Mouse (Mus musculus) CH12.LX (cell line): ENCODE measurements at regions not wholly inside any gene's neighbourhood (a gene's known extent, or its start where the extent isn't known, plus 50 kb on each side); places are given as distances from the start of the nearest gene placed in this dataset.

Experiments used
- DNase-seq: peaks from one replicate; pipeline ENCODE4 v3.0.0-alpha.2; 2013; ENCODE audit errors: extremely low read depth
- H3K27ac ChIP-seq: 2 replicates; pipeline ENCODE4 v1.5.1; 2012; ENCODE audit warnings: low read depth, mild to moderate bottlenecking, control low read depth, moderate library complexity; ENCODE audit not compliant: insufficient read depth
- H3K27me3 ChIP-seq: replicated peaks from 2 replicates; pipeline ENCODE3; 2012; ENCODE audit warnings: inconsistent platforms
- H3K36me3 ChIP-seq, 2 experiments: replicated peaks in 1 of 2; 2 replicates each; pipeline versions ENCODE3 to v1.6.1; 2012; ENCODE audit warnings: inconsistent platforms in 1 of 2, low read length in 1 of 2, mild to moderate bottlenecking in 1 of 2, mixed read lengths in 1 of 2, moderate library complexity in 1 of 2; ENCODE audit not compliant: control insufficient read depth in 1 of 2, insufficient read depth in 1 of 2
- H3K4me1 ChIP-seq, 2 experiments: 2 replicates each; pipeline ENCODE4 v1.6.1; 2012; ENCODE audit warnings: inconsistent platforms in 1 of 2, moderate library complexity in 1 of 2; ENCODE audit not compliant: insufficient read depth in 2 of 2, control insufficient read depth in 1 of 2
- H3K4me2 ChIP-seq: 2 replicates; pipeline ENCODE4 v1.6.1; 2012; ENCODE audit warnings: low read depth, mild to moderate bottlenecking, control low read depth; ENCODE audit not compliant: poor library complexity, insufficient read depth, severe bottlenecking
- H3K4me3 ChIP-seq, 3 experiments: fragments of 150-350 bp in 1 of 3; sonication (generic) in 1 of 3; replicated peaks in 1 of 3; 2 replicates each; pipeline versions ENCODE3 to v1.5.1; 2011 to 2012; ENCODE audit warnings: low read depth in 2 of 3, low read length in 2 of 3, mild to moderate bottlenecking in 2 of 3, moderate library complexity in 2 of 3, control low read depth in 1 of 3, improper control_type of control experiment in 1 of 3, inconsistent platforms in 1 of 3, mixed read lengths in 1 of 3; ENCODE audit not compliant: poor library complexity in 1 of 3
- H3K79me2 ChIP-seq: replicated peaks from 2 replicates; pipeline ENCODE4 v1.6.1; 2012; ENCODE audit warnings: mild to moderate bottlenecking, moderate library complexity; ENCODE audit not compliant: control insufficient read depth, poor library complexity, insufficient read depth, severe bottlenecking; ENCODE audit errors: extremely low read depth
- H3K9ac ChIP-seq: 2 replicates; pipeline ENCODE4 v1.6.1; 2012; ENCODE audit warnings: low read depth, mild to moderate bottlenecking, control low read depth, moderate library complexity; ENCODE audit not compliant: insufficient read depth
- H3K9me3 ChIP-seq: replicated peaks from 2 replicates; pipeline ENCODE3; 2012; ENCODE audit warnings: low read length, inconsistent platforms, mixed read lengths
- BHLHE40 ChIP-seq: IDR thresholded peaks from 2 replicates; pipeline ENCODE4 v1.6.1; 2011; ENCODE audit warnings: mild to moderate bottlenecking, low read depth, low read length, improper control_type of control experiment
- CHD1 ChIP-seq: IDR thresholded peaks from 2 replicates; pipeline ENCODE4 v1.6.1; 2012; ENCODE audit warnings: low read depth, low read length, improper control_type of control experiment, inconsistent platforms
- CHD2 ChIP-seq: IDR thresholded peaks from 2 replicates; pipeline ENCODE4 v1.6.1; 2011; ENCODE audit warnings: low read length, improper control_type of control experiment
- EP300 ChIP-seq: IDR thresholded peaks from 2 replicates; pipeline ENCODE4 v1.6.1; 2011; ENCODE audit warnings: low read length, improper control_type of control experiment
- ETS1 ChIP-seq: conservative IDR thresholded peaks from 2 replicates; pipeline ENCODE4 v1.6.1; 2012; ENCODE audit warnings: low read depth, mild to moderate bottlenecking, inconsistent platforms, low read length, improper control_type of control experiment, moderate library complexity
- GABPA ChIP-seq: IDR thresholded peaks from 2 replicates; pipeline ENCODE4 v1.6.1; 2012; ENCODE audit warnings: low read depth, low read length, improper control_type of control experiment, inconsistent platforms; ENCODE audit not compliant: insufficient replicate concordance
- HCFC1 ChIP-seq: IDR thresholded peaks from 2 replicates; pipeline ENCODE4 v1.6.1; 2012; ENCODE audit warnings: low read depth, mild to moderate bottlenecking, inconsistent platforms, low read length, improper control_type of control experiment
- IRF4 ChIP-seq: IDR thresholded peaks from 2 replicates; pipeline ENCODE4 v1.6.1; 2014; ENCODE audit warnings: low read depth, mild to moderate bottlenecking, inconsistent platforms, low read length, improper control_type of control experiment
- JUN ChIP-seq: IDR thresholded peaks from 2 replicates; pipeline ENCODE4 v1.6.1; 2011; ENCODE audit warnings: low read depth, mild to moderate bottlenecking, low read length, improper control_type of control experiment, moderate library complexity; ENCODE audit not compliant: insufficient read depth
- JUND ChIP-seq: conservative IDR thresholded peaks from 2 replicates; pipeline ENCODE4 v1.6.1; 2011; ENCODE audit warnings: low read depth, low read length, improper control_type of control experiment
- MAFK ChIP-seq: IDR thresholded peaks from 2 replicates; pipeline ENCODE4 v1.6.1; 2011; ENCODE audit warnings: low read length, improper control_type of control experiment; ENCODE audit not compliant: insufficient replicate concordance
- MAZ ChIP-seq: IDR thresholded peaks from 2 replicates; pipeline ENCODE4 v1.6.1; 2012; ENCODE audit warnings: low read depth, mild to moderate bottlenecking, inconsistent platforms, low read length, improper control_type of control experiment, moderate library complexity
- MEF2A ChIP-seq: IDR thresholded peaks from 2 replicates; pipeline ENCODE4 v1.6.1; 2014; ENCODE audit warnings: low read depth, mild to moderate bottlenecking, inconsistent platforms, low read length, improper control_type of control experiment, borderline replicate concordance
- MYC ChIP-seq: IDR thresholded peaks from 2 replicates; pipeline ENCODE4 v1.6.1; 2011; ENCODE audit warnings: low read depth, mild to moderate bottlenecking, improper control_type of control experiment, low read length
- NELFE ChIP-seq: IDR thresholded peaks from 2 replicates; pipeline ENCODE4 v1.6.1; 2011; ENCODE audit warnings: low read depth, low read length, improper control_type of control experiment
- NRF1 ChIP-seq: IDR thresholded peaks from 2 replicates; pipeline ENCODE4 v1.6.1; 2014; ENCODE audit warnings: low read depth, mild to moderate bottlenecking, inconsistent platforms, low read length, improper control_type of control experiment, moderate library complexity
- POLR2A ChIP-seq: IDR thresholded peaks from 2 replicates; pipeline ENCODE4 v1.6.1; 2011; ENCODE audit warnings: low read depth, mild to moderate bottlenecking, improper control_type of control experiment, low read length
- POLR2AphosphoS2 ChIP-seq: IDR thresholded peaks from 2 replicates; pipeline ENCODE4 v1.6.1; 2011; ENCODE audit warnings: low read depth, low read length, improper control_type of control experiment
- RCOR1 ChIP-seq: conservative IDR thresholded peaks from 2 replicates; pipeline ENCODE4 v1.6.1; 2012; ENCODE audit warnings: low read depth, mild to moderate bottlenecking, inconsistent platforms, low read length, improper control_type of control experiment
- SIN3A ChIP-seq: IDR thresholded peaks from 2 replicates; pipeline ENCODE4 v1.6.1; 2012; ENCODE audit warnings: low read length, improper control_type of control experiment, inconsistent platforms
- SMC3 ChIP-seq: IDR thresholded peaks from 2 replicates; pipeline ENCODE4 v1.6.1; 2011; ENCODE audit warnings: low read depth, low read length, improper control_type of control experiment
- TBP ChIP-seq: conservative IDR thresholded peaks from 2 replicates; pipeline ENCODE4 v1.6.1; 2011; ENCODE audit warnings: low read depth, low read length, improper control_type of control experiment
- UBTF ChIP-seq: IDR thresholded peaks from 2 replicates; pipeline ENCODE4 v1.6.1; 2012; ENCODE audit warnings: low read depth, mild to moderate bottlenecking, inconsistent platforms, low read length, improper control_type of control experiment, moderate library complexity
- ZMIZ1 ChIP-seq: IDR thresholded peaks from 2 replicates; pipeline ENCODE4 v1.6.1; 2012; ENCODE audit warnings: low read depth, mild to moderate bottlenecking, inconsistent platforms, low read length, improper control_type of control experiment
- ZNF384 ChIP-seq: IDR thresholded peaks from 2 replicates; pipeline ENCODE4 v1.6.1; 2012; ENCODE audit warnings: low read depth, low read length, improper control_type of control experiment, inconsistent platforms
- dilution Hi-C: fragments of 300-500 bp; cut with MboI; formaldehyde crosslinking; loops from 2 replicates; pipeline ENCODE4 v1.14.3; 2020; ENCODE audit warnings: low sequenced_read_pairs; ENCODE audit not compliant: extremely low pct_unique_long_range_greater_than_20kb, extremely low pct_ligation_motif_present
- in situ Hi-C: fragments of 300-500 bp; cut with MboI; formaldehyde crosslinking; loops from 3 replicates; pipeline ENCODE4 v1.14.3; 2019; ENCODE audit warnings: low sequenced_read_pairs, low pct_ligation_motif_present, low pct_unique_long_range_greater_than_20kb, mixed read lengths

GRCm38 (mm10) chr1:190061560-190062295, 108.8 kb downstream of the Prox1 start:
- Histone ChIP-seq H3K79me2 (no peaks in the 10 kb centered on the region), H3K27me3 (no peaks in the 10 kb centered on the region), H3K9me3 (no peaks in the 10 kb centered on the region), H3K36me3 (no peaks in the 10 kb centered on the region), H3K9ac (no peak overlapping the region), H3K4me3 (no peak overlapping the region), H3K4me2 (no peak overlapping the region), H3K4me1 (peaks cover 0 to 5% of the 10 kb centered on the region in 2 experiments; a peak in 2 of 4 replicates), H3K27ac (no peak overlapping the region)
- no peak for DNase-seq
- dilution Hi-C loops (no loop called here), in situ Hi-C loops (no loop called here)
- TF ChIP-seq JUN (no peak), MEF2A (no peak), POLR2A (no peak), JUND (no peak), MAFK (no peak), CHD2 (no peak), HCFC1 (no peak), SMC3 (no peak), ZMIZ1 (no peak), ETS1 (no peak), POLR2AphosphoS2 (no peak), NRF1 (no peak), CHD1 (no peak), SIN3A (no peak), NELFE (no peak), MYC (no peak), BHLHE40 (no peak)

DNA sequence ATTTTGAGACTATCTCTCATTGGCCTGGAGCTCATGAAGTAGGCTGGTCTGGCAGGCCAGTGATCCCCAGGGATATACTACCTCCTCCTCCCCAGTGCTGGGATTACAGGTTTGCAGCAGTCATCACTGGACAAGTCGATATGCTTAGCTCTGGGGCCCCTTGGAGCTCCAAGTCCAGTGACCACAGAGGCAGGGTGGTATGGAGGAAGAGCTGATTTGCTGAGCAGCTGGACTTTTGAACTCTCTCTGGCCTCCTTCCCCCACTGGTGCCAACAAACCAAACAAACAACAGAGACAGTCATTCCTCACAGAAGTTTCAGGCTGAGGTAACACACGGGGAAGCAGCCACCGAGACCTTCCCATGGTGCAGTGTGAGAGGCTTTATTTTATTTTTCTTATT, 111.5 kb downstream of the Prox1 start:
- dilution Hi-C loops (no loop called here), in situ Hi-C loops (no loop called here)
- DNase-seq, result no peak
- Histone ChIP-seq H3K4me2 (no peak overlapping the region), H3K79me2 (no peaks in the 10 kb centered on the region), H3K9me3 (no peaks in the 10 kb centered on the region), H3K36me3 (no peaks in the 10 kb centered on the region), H3K4me1 (no peaks in the 10 kb centered on the region), H3K27me3 (no peaks in the 10 kb centered on the region), H3K27ac (no peak overlapping the region), H3K4me3 (no peak overlapping the region), H3K9ac (no peak overlapping the region)
- TF ChIP-seq MAFK, result no peak
- no peak for TF ChIP-seq TBP
- TF ChIP-seq EP300, result no peak
- TF ChIP-seq UBTF, result no peak
- no peak for TF ChIP-seq RCOR1
- no peak for TF ChIP-seq MAZ
- TF ChIP-seq ZNF384, result no peak
- TF ChIP-seq GABPA, result no peak
- no peak for TF ChIP-seq POLR2A
- TF ChIP-seq CHD1, result no peak
- TF ChIP-seq ZMIZ1, result no peak
- no peak for TF ChIP-seq IRF4
- TF ChIP-seq NRF1, result no peak
- TF ChIP-seq JUN, result no peak
- no peak for TF ChIP-seq ETS1
- no peak for TF ChIP-seq BHLHE40
